In the genomic region with DNA sequence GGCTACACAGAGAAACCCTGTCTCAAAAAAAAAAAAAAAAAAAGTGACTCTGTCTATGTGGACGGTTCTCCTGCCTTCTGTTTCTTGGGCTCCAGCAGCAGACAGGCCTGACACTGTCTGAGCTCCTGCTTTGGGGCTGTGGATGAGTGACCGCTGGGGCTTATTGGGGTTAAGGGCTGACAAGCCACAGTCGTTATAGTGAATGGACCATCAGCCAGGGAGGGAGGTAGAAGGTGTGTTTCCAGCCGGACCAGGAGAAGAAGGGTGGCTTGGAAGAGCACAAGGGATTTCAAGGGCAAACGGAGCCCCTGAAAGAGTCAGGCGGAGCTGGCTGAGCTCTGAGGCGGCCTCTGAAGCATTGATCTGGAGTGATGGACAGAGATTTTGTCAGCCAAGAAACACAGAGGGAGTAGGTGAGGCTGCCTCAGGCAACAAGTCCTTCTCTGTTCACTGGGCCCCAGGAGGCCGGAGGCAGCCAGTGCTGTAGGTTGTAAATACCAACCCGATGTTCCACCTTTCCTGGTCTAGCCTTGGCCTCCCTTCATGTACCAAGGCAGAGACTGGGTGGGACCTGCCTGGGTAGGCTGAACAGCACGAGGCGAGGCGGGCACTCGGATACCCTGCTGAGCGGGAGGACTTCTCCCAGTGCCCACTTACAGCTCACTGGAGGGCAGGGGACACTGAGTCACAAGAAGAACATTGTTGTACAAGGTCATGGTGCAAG, we compare ENCODE assay signal across 32 mouse cellular contexts. TPM values are rescaled to one million over a fixed set of nuclear protein-coding genes. Genes with fewer than 3 reads are reported as not detected.
DNase-seq lines count a peak whose midpoint lies in the region; ATAC-seq and TF ChIP-seq lines count a peak whose summit lies in the region.
"Had no signal": no experiment of that assay in that cellular context is flagged by ENCODE, and none has a peak within 500 bp of the region (broad histone marks: within the 10 kb centered on the region; RNA-seq: fewer than 3 reads in every experiment).

No protein-coding gene starts in this region.

- no peak overlapping the region for H3K4me2 ChIP-seq in limb, embryonic 15.5 days
- no peak overlapping the region for H3K4me2 ChIP-seq in intestine, embryonic 15.5 days (replicated peaks)
- H3K4me2 ChIP-seq: embryonic facial prominence, embryonic 15.5 days; forebrain, embryonic 12.5 days; heart, embryonic 15.5 days; hindbrain, embryonic 12.5 days; neural tube, embryonic 15.5 days had no signal

- H3K27ac ChIP-seq in layer of hippocampus, adult 2 months = peak overlapping the region; percentile 94
- H3K27ac ChIP-seq in cortical plate, adult 2 months (ENCODE audit: insufficient read depth, low read length) = peak overlapping the region; percentile 52
- peak overlapping the region; percentile 59 for H3K27ac ChIP-seq in limb, embryonic 15.5 days
- H3K27ac ChIP-seq in intestine, embryonic 15.5 days = no peak overlapping the region
- H3K27ac ChIP-seq: heart, embryonic 15.5 days; hindbrain, postnatal 0 days; kidney, postnatal 0 days; liver, embryonic 14.5 days; macrophage; neural tube, embryonic 15.5 days had no signal

- TF ChIP-seq POLR2A in cortical plate, adult 2 months (IDR thresholded peaks at IDR 0.05; ENCODE audit: extremely low read depth, insufficient read depth, low read length) = no peak

- no peak overlapping the region for H3K9ac ChIP-seq in limb, embryonic 15.5 days
- no peak overlapping the region for H3K9ac ChIP-seq in intestine, embryonic 15.5 days
- H3K9ac ChIP-seq: embryonic facial prominence, embryonic 15.5 days; forebrain, embryonic 12.5 days; forebrain, postnatal 0 days; heart, embryonic 15.5 days; hindbrain, embryonic 12.5 days; liver, embryonic 14.5 days; neural tube, embryonic 15.5 days had no signal

- DNase-seq in cerebellum, postnatal 25 days = peak; percentile 51 to 60
- no peak for DNase-seq in cerebellum, postnatal 4 days (ENCODE audit: low spot score in 2 of 2)
- no peak for DNase-seq in layer of hippocampus, adult 2 months (ENCODE audit: low spot score in 2 of 2)
- no peak for DNase-seq in layer of hippocampus, adult 9-10 months (ENCODE audit: low spot score)
- DNase-seq: adrenal gland, adult 8-10 months; B cell, adult 2 months; forebrain, postnatal 0 days; gastrocnemius, postnatal 10 days; kidney, adult 8-10 months; liver; lung, adult 2 months; lung, postnatal 10 days; midbrain, embryonic 14.5 days; right cerebral cortex, postnatal 25 days; spleen, adult 18-20 months; thymus, postnatal 25 days had no signal

- no peak for TF ChIP-seq CTCF in layer of hippocampus, adult 2 months (conservative IDR thresholded peaks at IDR 0.05)
- TF ChIP-seq CTCF in cortical plate, adult 2 months (IDR thresholded peaks at IDR 0.05; ENCODE audit: extremely low read depth, insufficient read depth, low read length) = no peak

- peaks cover 34% of the 10 kb centered on the region for H3K36me3 ChIP-seq in limb, embryonic 15.5 days
- H3K36me3 ChIP-seq in intestine, embryonic 15.5 days = no peaks in the 10 kb centered on the region
- H3K36me3 ChIP-seq: forebrain, embryonic 12.5 days; heart, embryonic 15.5 days had no signal

- no peak overlapping the region for H3K4me3 ChIP-seq in layer of hippocampus, adult 2 months
- no peak overlapping the region for H3K4me3 ChIP-seq in cortical plate, adult 2 months (ENCODE audit: insufficient read depth, low read length)
- H3K4me3 ChIP-seq in limb, embryonic 15.5 days = no peak overlapping the region
- no peak overlapping the region for H3K4me3 ChIP-seq in intestine, embryonic 15.5 days (replicated peaks)
- H3K4me3 ChIP-seq: embryonic facial prominence, embryonic 15.5 days; forebrain, embryonic 12.5 days; heart, embryonic 15.5 days; hindbrain, embryonic 12.5 days; neural tube, embryonic 15.5 days had no signal

- 62% methylated on average over 14 of the region's 14 CpGs for WGBS in limb, embryonic 15.5 days
- WGBS in intestine, embryonic 15.5 days = 80% methylated on average over 14 of the region's 14 CpGs

- peaks cover 21% of the 10 kb centered on the region for H3K4me1 ChIP-seq in cortical plate, adult 2 months (ENCODE audit: control insufficient read depth, insufficient read depth, low read length)
- peaks cover 41% of the 10 kb centered on the region for H3K4me1 ChIP-seq in limb, embryonic 15.5 days
- H3K4me1 ChIP-seq in intestine, embryonic 15.5 days (replicated peaks) = 0 out of 2 replicates have a peak, but pooled peaks cover 7% of the 10 kb centered on the region
- H3K4me1 ChIP-seq: heart, embryonic 15.5 days had no signal

- 0 out of 2 replicates have a peak, but pooled peaks have one; percentile 11 for ATAC-seq in limb, embryonic 15.5 days (ENCODE audit: insufficient number of reproducible peaks, low FRiP score, low TSS enrichment, low read depth)
- no peak for ATAC-seq in intestine, embryonic 15.5 days
- ATAC-seq: activated CD4-positive, CD25-positive, alpha-beta regulatory T cell, adult 4 months; forebrain, postnatal 0 days; hindbrain, postnatal 0 days; intestine, embryonic 16.5 days had no signal

- H3K27me3 ChIP-seq in limb, embryonic 15.5 days = no peaks in the 10 kb centered on the region
- H3K27me3 ChIP-seq in intestine, embryonic 15.5 days (replicated peaks) = no peaks in the 10 kb centered on the region
- H3K27me3 ChIP-seq: embryonic facial prominence, embryonic 15.5 days; neural tube, embryonic 15.5 days had no signal

- H3K9me3 ChIP-seq in limb, embryonic 15.5 days = no peaks in the 10 kb centered on the region
- H3K9me3 ChIP-seq in intestine, embryonic 15.5 days = no peaks in the 10 kb centered on the region
- H3K9me3 ChIP-seq: embryonic facial prominence, embryonic 15.5 days; forebrain, embryonic 12.5 days; heart, embryonic 15.5 days; hindbrain, embryonic 12.5 days; neural tube, embryonic 15.5 days had no signal

RNA-seq across cellular contexts. Expression of a gene that starts 7.4 kb away (rescaled TPM):
- 10 to 100 TPM; 75.3 to 92.7 TPM for total RNA-seq in layer of hippocampus, adult 2 months (2021)
- 171 and 184 TPM in 2 replicates for polyA plus RNA-seq in cortical plate, adult 2 months (2012; rRNA removed)
- 42.7 and 46.2 TPM in 2 replicates for polyA plus RNA-seq in limb, embryonic 15.5 days (2015; fragmentation: Nextera tagmentation; extraction: Ambion mirVana)
- 38.9 and 39.8 TPM in 2 replicates for polyA plus RNA-seq in intestine, embryonic 15.5 days (2015; fragmentation: Nextera tagmentation; extraction: Ambion mirVana)

RNA-seq across cellular contexts. Expression of a gene that starts 8.4 kb away (rescaled TPM):
- 1,000 to 10,000 TPM; 1,274 to 1,381 TPM for total RNA-seq in layer of hippocampus, adult 2 months (2021)
- 1,325 and 1,395 TPM in 2 replicates for polyA plus RNA-seq in cortical plate, adult 2 months (2012; rRNA removed)
- polyA plus RNA-seq in limb, embryonic 15.5 days (2015; fragmentation: Nextera tagmentation; extraction: Ambion mirVana) = 20.5 and 26.6 TPM in 2 replicates
- polyA plus RNA-seq in intestine, embryonic 15.5 days (2015; fragmentation: Nextera tagmentation; extraction: Ambion mirVana) = 12.2 and 16.4 TPM in 2 replicates
- total RNA-seq: granulocyte monocyte progenitor cell, adult 5-6 weeks; megakaryocyte-erythroid progenitor cell, adult 5-6 weeks had no signal
- polyA plus RNA-seq: activated CD4-positive, CD25-positive, alpha-beta regulatory T cell, adult 4 months had no signal

RNA-seq across cellular contexts. Expression of a gene that starts 37.0 kb away (rescaled TPM):
- 100 to 1,000 TPM; 160 to 170 TPM for total RNA-seq in layer of hippocampus, adult 2 months (2021)
- 931 and 1,007 TPM in 2 replicates for polyA plus RNA-seq in cortical plate, adult 2 months (2012; rRNA removed)
- 58.0 and 67.7 TPM in 2 replicates for polyA plus RNA-seq in limb, embryonic 15.5 days (2015; fragmentation: Nextera tagmentation; extraction: Ambion mirVana)
- 38.6 and 42.5 TPM in 2 replicates for polyA plus RNA-seq in intestine, embryonic 15.5 days (2015; fragmentation: Nextera tagmentation; extraction: Ambion mirVana)

RNA-seq across cellular contexts. Expression of a gene that starts 43.3 kb away (rescaled TPM):
- total RNA-seq in layer of hippocampus, adult 2 months (2021) = under 1 TPM in 1 of 2 experiments, not detected in 1; 0.69 TPM
- polyA plus RNA-seq in cortical plate, adult 2 months (2012; rRNA removed) = 0.25 and 0.58 TPM in 2 replicates
- polyA plus RNA-seq in limb, embryonic 15.5 days (2015; fragmentation: Nextera tagmentation; extraction: Ambion mirVana) = 3.2 and 3.9 TPM in 2 replicates
- polyA plus RNA-seq in intestine, embryonic 15.5 days (2015; fragmentation: Nextera tagmentation; extraction: Ambion mirVana) = 1.8 and 4.7 TPM in 2 replicates
- polyA plus RNA-seq: activated CD4-positive, CD25-positive, alpha-beta regulatory T cell, adult 4 months; midbrain, embryonic 14.5 days had no signal

RNA-seq across cellular contexts. Expression of a gene that starts 50.9 kb away (rescaled TPM):
- total RNA-seq in layer of hippocampus, adult 2 months (2021) = 10 to 100 TPM; 33.8 to 35.5 TPM
- polyA plus RNA-seq in cortical plate, adult 2 months (2012; rRNA removed) = 57.9 and 63.4 TPM in 2 replicates
- 24.9 and 26.0 TPM in 2 replicates for polyA plus RNA-seq in limb, embryonic 15.5 days (2015; fragmentation: Nextera tagmentation; extraction: Ambion mirVana)
- polyA plus RNA-seq in intestine, embryonic 15.5 days (2015; fragmentation: Nextera tagmentation; extraction: Ambion mirVana) = 43.5 and 48.2 TPM in 2 replicates

Comparison
In these comparisons a context has a peak if more than half of its experiments do, and no peak if none do; other contexts are left out.
1. DNase-seq: peak in cerebellum, postnatal 25 days (2 of 2); none in cerebellum, postnatal 4 days (0 of 2), layer of hippocampus, adult 2 months (0 of 2) and layer of hippocampus, adult 9-10 months (single experiment).
2. RNA of a gene that starts 8.4 kb away (polyA plus RNA-seq): 1,325 to 1,395 TPM in cortical plate, adult 2 months; 20.5 to 26.6 TPM in limb, embryonic 15.5 days and 12.2 to 16.4 TPM in intestine, embryonic 15.5 days; every median in the first group is over 10 times any median in the second.
3. RNA of a gene that starts 37.0 kb away (polyA plus RNA-seq): 931 to 1,007 TPM in cortical plate, adult 2 months; 58.0 to 67.7 TPM in limb, embryonic 15.5 days and 38.6 to 42.5 TPM in intestine, embryonic 15.5 days; every median in the first group is over 10 times any median in the second.